Mouse (Mus musculus) stomach, embryonic 15.5 days (tissue): Measurements from ENCODE around the gene Bcap31. TPM values are rescaled to one million over a fixed set of nuclear protein-coding genes. Genes with fewer than 3 reads are reported as not detected.
A peak's percentile ranks its signal among the peaks of the same experiment; 100 is the strongest.
"Not testable (repeated sequence)": the region's sequence is repeated elsewhere in the genome, so short reads cannot be mapped to it uniquely, and the experiment has no call there.

Experiments used
- ATAC-seq: fragments of 200-750 bp; cut with Nextera tagmentation; 2 replicates; pipeline ENCODE4 v1.8.0; 2017; ENCODE audit warnings: low read depth, moderate number of reproducible peaks, moderate TSS enrichment; ENCODE audit not compliant: insufficient read depth, low FRiP score
- H3K27ac ChIP-seq: fragments of 300-500 bp; sonication (generic); 2 replicates; pipeline ENCODE4 v1.5.1; 2015; ENCODE audit warnings: mild to moderate bottlenecking, inconsistent platforms
- H3K27me3 ChIP-seq: fragments of 300-500 bp; sonication (generic); replicated peaks from 2 replicates; pipeline ENCODE4 v1.6.1; 2015; ENCODE audit warnings: inconsistent platforms
- H3K36me3 ChIP-seq: fragments of 300-500 bp; sonication (generic); 2 replicates; pipeline ENCODE4 v1.6.1; 2015; ENCODE audit warnings: inconsistent platforms
- H3K4me1 ChIP-seq: fragments of 300-500 bp; sonication (generic); 2 replicates; pipeline ENCODE4 v1.6.1; 2015; ENCODE audit warnings: inconsistent platforms
- H3K4me2 ChIP-seq: fragments of 300-500 bp; sonication (generic); 2 replicates; pipeline ENCODE4 v1.6.1; 2015; ENCODE audit warnings: mild to moderate bottlenecking, inconsistent platforms
- H3K4me3 ChIP-seq: fragments of 300-500 bp; sonication (generic); replicated peaks from 2 replicates; pipeline ENCODE4 v1.5.1; 2015; ENCODE audit warnings: inconsistent platforms
- H3K9ac ChIP-seq: fragments of 300-500 bp; sonication (generic); 2 replicates; pipeline ENCODE4 v1.6.1; 2015; ENCODE audit warnings: inconsistent platforms
- H3K9me3 ChIP-seq: fragments of 300-500 bp; sonication (generic); 2 replicates; pipeline ENCODE4 v1.6.1; 2016; ENCODE audit warnings: inconsistent platforms
- WGBS: fragments of 180-500 bp; shearing (Covaris S2); methylation state at CpG from one replicate; pipeline ENCODE4 v1.1.7; 2015; 5-methylcytosine and 5-hydroxymethylcytosine counted together
- polyA plus RNA-seq: library from polyadenylated mRNA; unstranded; fragments of >200 nt; fragmentation: Nextera tagmentation; extraction: Ambion mirVana; gene quantifications from 2 replicates; pipeline ENCODE4 v1.2.1, GENCODE M21; 2015

The Bcap31 gene
- 270 and 283 TPM in 2 replicates for polyA plus RNA-seq

- peak within 1 kb of the TSS; percentile 58 for H3K4me2 ChIP-seq
- 24% methylated on average over 37 of the region's 45 CpGs for WGBS
- H3K36me3 ChIP-seq = 0 out of 2 replicates have a peak, but pooled peaks cover 2% of the 10 kb centered on the region
- H3K27me3 ChIP-seq = no peaks in the 10 kb centered on the region
- no peaks in the 10 kb centered on the region; the same call in 1 of the 2 replicates for H3K4me1 ChIP-seq
- H3K9ac ChIP-seq = peak within 1 kb of the TSS; percentile 34
- peak within 1 kb of the TSS; percentile 87 for H3K27ac ChIP-seq
- no peaks in the 10 kb centered on the region for H3K9me3 ChIP-seq
- peak; percentile 93 for ATAC-seq
- H3K4me3 ChIP-seq = peak within 1 kb of the TSS; percentile 50
Measured at GRCm38 (mm10) chrX:73716109-73716661, at the start of gene Bcap31, which contains the start of gene Abcd1. Bcap31 (minus strand) TSS chrX:73716175. Abcd1 (plus strand) TSS chrX:73716597.

GRCm38 (mm10) chrX:73765311-73765710 is 49.3 kb upstream of the Bcap31 start:
- H3K4me1 ChIP-seq = no peaks in the 10 kb centered on the region
- H3K27me3 ChIP-seq = no peaks in the 10 kb centered on the region
- H3K36me3 ChIP-seq = no peaks in the 10 kb centered on the region
- H3K9me3 ChIP-seq = no peaks in the 10 kb centered on the region
- WGBS = 75% methylated on average over 1 of the region's 1 CpGs
- no peak overlapping the region for H3K4me3 ChIP-seq
- no peak overlapping the region for H3K4me2 ChIP-seq
- ATAC-seq = no peak
- H3K27ac ChIP-seq = no peak overlapping the region
- no peak overlapping the region for H3K9ac ChIP-seq

- ATAC-seq = no peak
- Histone ChIP-seq H3K27ac (no peak overlapping the region), H3K4me2 (no peak overlapping the region), H3K36me3 (no peaks in the 10 kb centered on the region), H3K27me3 (no peaks in the 10 kb centered on the region; the same call in 1 of the 2 replicates), H3K4me1 (no peaks in the 10 kb centered on the region), H3K4me3 (no peak overlapping the region), H3K9me3 (no peaks in the 10 kb centered on the region), H3K9ac (no peak overlapping the region)
- 83% methylated on average over 13 of the region's 13 CpGs for WGBS
Measured at GRCm38 (mm10) chrX:73758611-73759290, 42.8 kb upstream of the Bcap31 start.

GRCm38 (mm10) chrX:73756334-73757140 is 40.6 kb upstream of the Bcap31 start, which contains the start of gene Plxnb3:
Plxnb3 (plus strand) TSS chrX:73757090.
- Histone ChIP-seq H3K36me3 (no peaks in the 10 kb centered on the region), H3K4me2 (no peak within 1 kb of the TSS), H3K27me3 (no peaks in the 10 kb centered on the region; the same call in 1 of the 2 replicates), H3K9ac (no peak within 1 kb of the TSS), H3K9me3 (no peaks in the 10 kb centered on the region), H3K4me1 (no peaks in the 10 kb centered on the region), H3K27ac (no peak within 1 kb of the TSS), H3K4me3 (no peak within 1 kb of the TSS)
- peak; percentile 35; the same call in 1 of the 2 replicates for ATAC-seq
- WGBS = 78% methylated on average over 5 of the region's 5 CpGs

GRCm38 (mm10) chrX:73748977-73749376 is 33.0 kb upstream of the Bcap31 start:
- H3K4me3 ChIP-seq = no peak overlapping the region
- H3K4me2 ChIP-seq = no peak overlapping the region
- H3K27me3 ChIP-seq = no peaks in the 10 kb centered on the region
- no peak overlapping the region for H3K9ac ChIP-seq
- H3K9me3 ChIP-seq = no peaks in the 10 kb centered on the region
- H3K27ac ChIP-seq = no peak overlapping the region
- H3K36me3 ChIP-seq = no peaks in the 10 kb centered on the region
- H3K4me1 ChIP-seq = no peaks in the 10 kb centered on the region
- WGBS = 100% methylated on average over 1 of the region's 1 CpGs
- ATAC-seq = no peak

GRCm38 (mm10) chrX:73744774-73745481 is 29.0 kb upstream of the Bcap31 start:
- H3K4me3 ChIP-seq = no peak overlapping the region
- no peaks in the 10 kb centered on the region for H3K36me3 ChIP-seq
- no peak for ATAC-seq
- H3K4me2 ChIP-seq = no peak overlapping the region
- no peaks in the 10 kb centered on the region for H3K9me3 ChIP-seq
- no peak overlapping the region for H3K9ac ChIP-seq
- H3K4me1 ChIP-seq = no peaks in the 10 kb centered on the region
- WGBS = 60% methylated on average over 1 of the region's 1 CpGs
- no peaks in the 10 kb centered on the region for H3K27me3 ChIP-seq
- H3K27ac ChIP-seq = no peak overlapping the region

GRCm38 (mm10) chrX:73739841-73740240 is 23.9 kb upstream of the Bcap31 start:
- 94% methylated on average over 7 of the region's 7 CpGs for WGBS
- H3K36me3 ChIP-seq, H3K4me2 ChIP-seq, ATAC-seq, H3K27ac ChIP-seq, H3K27me3 ChIP-seq, H3K4me3 ChIP-seq, H3K9ac ChIP-seq, H3K9me3 ChIP-seq, H3K4me1 ChIP-seq: not testable (repeated sequence)

GRCm38 (mm10) chrX:73739151-73739550 is 23.2 kb upstream of the Bcap31 start:
- Histone ChIP-seq H3K4me2 (no peak overlapping the region), H3K27ac (no peak overlapping the region), H3K27me3 (no peaks in the 10 kb centered on the region), H3K9ac (no peak overlapping the region), H3K4me3 (no peak overlapping the region), H3K4me1 (no peaks in the 10 kb centered on the region), H3K9me3 (no peaks in the 10 kb centered on the region), H3K36me3 (no peaks in the 10 kb centered on the region)
- 57% methylated on average over 5 of the region's 5 CpGs for whole genome bisulfite sequencing
- no peak for ATAC-seq

- H3K36me3 ChIP-seq = no peaks in the 10 kb centered on the region
- 61% methylated on average over 1 of the region's 1 CpGs for WGBS
- no peaks in the 10 kb centered on the region for H3K9me3 ChIP-seq
- H3K4me1 ChIP-seq = no peaks in the 10 kb centered on the region
- no peaks in the 10 kb centered on the region for H3K27me3 ChIP-seq
- ATAC-seq = no peak
- no peak overlapping the region for H3K27ac ChIP-seq
- no peak overlapping the region for H3K9ac ChIP-seq
- H3K4me2 ChIP-seq = no peak overlapping the region
- no peak overlapping the region for H3K4me3 ChIP-seq
Measured at GRCm38 (mm10) chrX:73738155-73738554, 22.2 kb upstream of the Bcap31 start.

- no peak overlapping the region for H3K27ac ChIP-seq
- no peak for ATAC-seq
Measured at GRCm38 (mm10) chrX:73730908-73731307, 14.9 kb upstream of the Bcap31 start.

GRCm38 (mm10) chrX:73718686-73719362 is 2.8 kb upstream of the Bcap31 start:
- Histone ChIP-seq H3K4me2 (peak overlapping the region; percentile 58), H3K4me1 (no peaks in the 10 kb centered on the region; the same call in 1 of the 2 replicates), H3K36me3 (no peaks in the 10 kb centered on the region), H3K27ac (peak overlapping the region; percentile 73), H3K27me3 (no peaks in the 10 kb centered on the region), H3K9ac (no peak overlapping the region), H3K9me3 (no peaks in the 10 kb centered on the region), H3K4me3 (0 out of 2 replicates have a peak overlapping the region, but pooled peaks have one; percentile 50)
- WGBS = 22% methylated on average over 5 of the region's 5 CpGs
- ATAC-seq = no peak

More at GRCm38 (mm10) chrX:73730908-73731307, 14.9 kb upstream of the Bcap31 start:
- Histone ChIP-seq H3K4me3 (no peak overlapping the region), H3K36me3 (no peaks in the 10 kb centered on the region), H3K9me3 (no peaks in the 10 kb centered on the region), H3K27me3 (no peaks in the 10 kb centered on the region), H3K4me2 (no peak overlapping the region), H3K4me1 (no peaks in the 10 kb centered on the region), H3K9ac (no peak overlapping the region)
- WGBS = 57% methylated on average over 1 of the region's 1 CpGs
